Mouse (Mus musculus) B cell, adult 2 months (primary cell): ENCODE measurements at regions not wholly inside any gene's neighbourhood (a gene's known extent, or its start where the extent isn't known, plus 50 kb on each side); places are given as distances from the start of the nearest gene placed in this dataset.

Experiments
- DNase-seq, 2 experiments: peaks; one replicate each; pipeline ENCODE4 v3.0.0; 2022

GRCm38 (mm10) chr3:129450671-129451070 is 81.5 kb upstream of the Elovl6 start:
- no peak for DNase-seq

GRCm38 (mm10) chr3:129470088-129470487 is 62.1 kb upstream of the Elovl6 start:
- DNase-seq: no peak

- DNase-seq: no peak
These were observed 60.8 kb upstream of the Elovl6 start for GRCm38 (mm10) chr3:129471332-129471731.

- no peak for DNase-seq
These were observed 60.1 kb upstream of the Elovl6 start for GRCm38 (mm10) chr3:129472008-129472407.

GRCm38 (mm10) chr3:129474451-129474850 is 57.7 kb upstream of the Elovl6 start:
- no peak for DNase-seq

GRCm38 (mm10) chr3:129476250-129476649 is 55.9 kb upstream of the Elovl6 start:
- no peak for DNase-seq

- DNase-seq: no peak
These were observed 54.1 kb upstream of the Elovl6 start for GRCm38 (mm10) chr3:129478093-129478492.

GRCm38 (mm10) chr3:129481293-129481692 is 50.9 kb upstream of the Elovl6 start:
- DNase-seq: no peak
